Mouse (Mus musculus) CD8-positive naive resting alpha-beta T cell, adult 2 months (primary cell): ENCODE measurements around the gene Smu1.

Experiments
- DNase-seq, 2 experiments: peaks; one replicate each; pipeline ENCODE4 v3.0.0; 2022; ENCODE audit warnings: low read depth in 2 of 2, low spot score in 2 of 2

Gene Smu1

DNA sequence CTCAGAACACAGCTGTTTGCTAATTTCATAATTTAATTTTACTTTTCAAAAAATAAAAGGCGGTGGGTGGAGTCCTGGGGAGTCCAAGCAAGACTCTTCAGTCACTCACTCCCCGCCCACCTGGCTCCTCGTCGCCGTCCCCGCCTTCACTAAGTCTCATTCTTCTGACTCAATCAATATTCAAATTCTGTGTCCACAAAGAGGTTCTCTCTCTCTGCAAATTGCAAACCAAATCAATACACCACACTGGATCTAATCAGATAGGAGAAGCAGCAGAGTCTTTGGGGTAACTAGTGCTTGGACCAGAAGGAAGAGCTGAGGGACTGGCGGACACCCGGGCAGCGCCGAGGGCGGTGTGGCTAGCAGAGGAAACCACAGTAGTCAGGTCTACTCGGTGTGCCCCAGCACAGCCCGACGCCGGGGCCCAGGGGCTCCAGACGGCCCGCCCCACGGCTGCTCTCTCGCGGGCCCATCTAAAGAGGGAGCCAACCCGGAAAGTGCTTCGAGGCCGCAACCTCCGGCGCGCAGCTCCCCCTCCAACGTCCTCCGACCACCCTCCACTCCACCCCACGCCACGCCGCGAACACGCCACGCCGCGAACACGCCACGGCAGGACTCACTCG lies 455 bp downstream of the Smu1 start:
- DNase-seq: no peak

DNA sequence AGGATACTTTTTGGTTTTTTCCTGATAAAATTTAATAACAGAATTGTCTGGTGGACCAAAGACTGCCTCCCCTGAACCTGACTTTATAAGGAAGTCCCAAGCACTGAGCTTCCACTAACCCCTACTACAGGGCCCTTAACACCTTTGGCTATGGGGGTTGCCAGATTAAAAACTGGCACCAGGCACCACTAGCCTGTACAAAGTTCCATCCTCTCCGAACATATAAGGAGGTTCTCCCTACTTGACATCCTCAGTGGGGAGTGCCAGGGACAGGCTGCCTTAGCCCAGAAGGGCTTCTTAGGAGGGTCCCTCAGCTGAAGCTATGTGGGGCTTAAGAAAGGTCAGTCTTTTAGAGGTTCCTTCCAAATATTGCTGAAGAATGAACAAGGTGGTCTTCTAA lies 22.4 kb downstream of the Smu1 start:
- no peak for DNase-seq

DNA sequence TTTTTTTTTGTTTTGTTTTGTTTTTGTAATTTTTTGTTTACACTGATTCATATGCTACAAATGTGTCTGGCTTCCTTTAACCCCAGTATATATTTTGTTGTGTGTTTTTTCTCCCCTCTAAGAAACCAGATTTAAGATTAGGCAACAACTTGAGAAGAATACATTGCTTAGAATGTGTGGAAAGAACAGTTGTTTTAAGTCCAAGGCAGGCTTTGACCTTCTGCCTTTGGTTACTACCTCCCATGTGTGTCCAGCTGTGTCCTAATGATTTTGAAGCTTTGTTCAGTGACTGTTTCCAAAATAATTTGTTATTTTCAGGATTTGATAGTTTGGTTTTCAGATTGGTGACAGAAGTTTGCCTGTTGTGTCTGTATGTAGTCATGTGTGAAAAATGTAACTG lies 26.5 kb downstream of the Smu1 start:
- no peak for DNase-seq

DNA sequence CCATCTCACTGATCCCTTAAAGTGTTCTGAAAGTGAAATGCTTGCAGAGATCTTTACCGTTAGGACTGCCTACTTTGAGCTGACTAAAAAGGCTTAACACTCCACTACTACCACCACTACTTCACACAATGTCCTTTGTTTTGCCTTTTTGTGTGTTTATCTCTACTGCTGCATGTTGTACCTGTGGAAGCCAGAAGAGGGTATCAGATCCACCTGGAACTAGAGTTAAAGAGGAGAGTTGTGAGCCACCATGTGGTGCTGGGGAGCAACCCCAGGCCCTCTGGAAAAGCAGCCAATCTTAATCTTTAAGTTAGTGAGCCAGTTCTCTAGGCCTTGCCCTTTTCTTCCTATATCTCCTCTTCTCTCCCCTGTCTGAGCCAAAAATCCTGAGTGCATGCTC lies 30.5 kb downstream of the Smu1 start:
- DNase-seq: peak in 1 of 2 experiments; percentile 26

DNA sequence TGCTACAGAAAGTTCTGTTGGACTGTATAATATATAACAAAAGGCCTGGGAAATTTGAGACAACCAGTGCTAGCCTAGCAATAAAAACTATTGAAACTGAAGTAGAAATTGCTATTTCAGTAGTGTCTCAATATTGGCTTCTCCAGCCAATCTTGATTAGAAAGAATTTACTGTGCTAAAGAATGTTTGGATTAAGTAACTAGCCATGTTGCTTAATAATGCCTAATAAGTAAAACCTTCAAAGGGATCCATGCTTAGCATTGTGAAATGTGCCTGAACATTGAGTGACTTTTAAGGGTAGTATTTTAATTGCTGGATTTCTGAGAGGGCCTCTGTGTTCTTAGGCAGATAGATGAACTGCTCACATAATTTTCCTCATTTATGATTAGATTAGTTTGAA lies 32.2 kb downstream of the Smu1 start:
- DNase-seq: no peak

DNA sequence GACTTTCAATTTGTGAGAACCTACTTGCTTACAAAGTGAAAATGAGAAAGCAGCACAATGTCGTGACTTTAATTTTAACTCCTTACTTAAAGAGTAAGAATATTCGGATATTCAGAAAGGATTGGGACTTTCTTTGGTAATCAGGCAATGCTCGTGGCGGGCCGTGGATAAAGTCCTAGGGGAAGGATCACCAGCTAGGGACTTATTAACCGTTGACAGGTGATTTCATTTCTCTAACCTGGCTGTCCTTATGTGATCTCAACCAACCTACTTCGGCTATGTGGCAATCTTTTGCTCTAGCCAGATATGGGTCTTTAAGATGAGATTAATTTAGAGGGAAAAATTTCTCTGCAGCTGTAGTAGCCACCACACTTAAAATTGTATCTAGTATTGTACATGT lies 32.6 kb downstream of the Smu1 start:
- DNase-seq: no peak

DNA sequence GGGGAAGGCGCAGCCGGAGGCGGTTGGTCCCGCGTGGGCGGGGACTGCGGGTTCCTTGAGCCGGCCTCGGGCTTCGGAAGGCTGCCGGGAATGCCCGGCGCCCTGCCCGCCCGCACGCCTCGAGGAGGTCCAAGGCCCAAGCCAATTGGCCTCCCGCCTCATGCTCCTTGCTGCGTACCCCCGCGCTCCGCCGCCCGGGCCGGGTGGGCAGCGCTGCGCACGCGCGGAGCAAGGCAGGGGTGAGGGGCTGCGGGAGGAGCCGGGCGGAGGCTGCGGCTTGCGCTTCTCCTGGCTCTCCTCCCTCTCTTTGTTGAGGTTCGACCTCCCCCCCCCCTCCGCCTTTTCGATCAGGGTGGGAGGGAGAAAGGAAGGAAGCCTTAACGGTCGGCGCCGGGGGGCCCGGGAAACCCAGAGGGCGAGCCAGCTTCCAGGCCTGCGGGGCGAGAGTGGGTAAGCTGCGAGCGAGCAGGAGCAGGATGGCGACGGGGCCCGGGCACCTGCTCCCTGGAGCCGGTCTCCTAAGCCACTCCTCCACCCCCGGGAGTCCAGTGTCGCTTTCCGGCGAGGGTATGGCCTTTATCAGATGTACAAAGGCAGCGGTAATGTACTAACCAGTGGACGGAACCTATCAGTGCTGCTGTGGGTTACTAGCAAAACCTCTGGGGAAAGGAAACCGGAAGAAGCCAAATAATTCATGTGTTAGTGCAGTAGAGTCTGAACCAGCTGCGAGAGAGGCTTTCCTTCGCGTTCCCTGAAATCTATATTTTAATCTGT lies 34.8 kb downstream of the Smu1 start:
- peak; percentile 53 to 63 for DNase-seq

DNA sequence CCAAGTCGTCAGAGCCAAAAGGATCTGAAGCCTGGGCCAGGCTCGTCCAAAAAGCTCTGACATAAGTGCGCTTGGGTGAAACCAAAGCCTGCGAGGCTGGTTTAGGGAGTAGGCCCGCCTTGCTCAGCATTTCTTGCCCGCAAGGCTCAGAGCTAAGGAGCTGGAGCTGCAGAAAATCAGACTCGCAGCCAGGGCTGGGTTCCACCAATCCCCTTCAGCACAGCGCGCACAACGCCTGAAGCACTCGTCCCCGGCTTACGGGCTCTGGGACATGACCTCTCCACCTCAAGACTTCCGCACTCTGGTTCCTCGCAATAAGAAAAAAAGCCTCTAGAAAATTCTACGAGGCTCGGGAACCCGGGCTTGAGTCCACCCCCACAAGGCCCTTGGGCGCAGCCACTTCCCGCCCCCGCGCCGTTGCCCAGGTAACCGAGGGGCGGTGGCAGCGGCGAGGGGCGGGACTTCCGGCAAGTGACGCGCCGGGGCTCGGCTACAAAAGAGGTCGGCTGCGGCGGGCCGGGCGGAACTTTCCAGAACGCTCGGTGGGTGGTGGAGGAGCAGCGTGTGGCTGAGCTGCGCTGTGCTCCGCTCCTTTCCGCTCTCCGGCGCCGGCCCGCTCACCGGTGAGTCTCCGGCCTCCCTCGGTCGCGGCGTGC lies 35.6 kb downstream of the Smu1 start, which contains the start of gene Dnaja1:
Gene Dnaja1 (plus strand): TSS at position 140 of the 656 bp plus-strand sequence.
- peak; percentile 98 to 99 for DNase-seq

DNA sequence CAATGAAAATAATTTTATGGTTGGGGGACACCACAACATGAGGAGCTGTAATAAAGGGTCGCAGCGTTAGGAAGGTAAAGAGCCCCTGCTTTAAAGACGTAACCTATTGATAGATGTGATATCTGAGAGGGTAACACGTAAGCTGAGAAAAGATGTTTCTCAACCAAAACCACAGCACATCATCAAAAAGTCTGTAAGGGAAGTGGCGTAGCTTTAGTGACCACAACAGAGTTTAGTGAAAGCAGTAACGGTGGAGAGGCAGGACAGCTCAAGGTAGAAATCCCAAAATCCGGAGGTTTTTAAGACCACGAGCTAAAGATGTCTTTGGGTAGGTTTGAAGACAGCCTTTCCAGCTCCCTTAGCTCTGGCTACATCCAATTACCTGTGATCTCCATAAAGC lies 36.8 kb downstream of the Smu1 start:
- peak; percentile 58 to 75 for DNase-seq

DNA sequence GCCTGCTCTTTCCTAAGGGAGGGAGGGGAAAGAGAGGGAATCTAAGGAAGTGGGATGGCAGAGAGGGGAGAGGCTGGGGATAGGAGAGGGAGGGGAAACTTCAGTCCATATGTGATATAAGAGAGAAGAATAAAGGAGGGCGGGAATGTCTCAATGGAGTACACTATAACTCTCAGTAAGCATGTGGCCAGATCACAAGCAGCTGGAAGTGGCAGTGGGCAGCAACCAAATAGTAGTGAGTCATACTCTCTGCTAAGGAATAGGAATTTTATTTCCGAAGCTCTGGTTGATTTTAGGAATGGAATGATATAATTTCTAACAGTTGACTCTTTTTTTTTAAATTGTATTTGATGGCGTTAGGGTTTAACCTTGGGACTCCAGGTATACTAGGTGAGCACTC lies 40.6 kb downstream of the Smu1 start:
- DNase-seq: no peak

DNA sequence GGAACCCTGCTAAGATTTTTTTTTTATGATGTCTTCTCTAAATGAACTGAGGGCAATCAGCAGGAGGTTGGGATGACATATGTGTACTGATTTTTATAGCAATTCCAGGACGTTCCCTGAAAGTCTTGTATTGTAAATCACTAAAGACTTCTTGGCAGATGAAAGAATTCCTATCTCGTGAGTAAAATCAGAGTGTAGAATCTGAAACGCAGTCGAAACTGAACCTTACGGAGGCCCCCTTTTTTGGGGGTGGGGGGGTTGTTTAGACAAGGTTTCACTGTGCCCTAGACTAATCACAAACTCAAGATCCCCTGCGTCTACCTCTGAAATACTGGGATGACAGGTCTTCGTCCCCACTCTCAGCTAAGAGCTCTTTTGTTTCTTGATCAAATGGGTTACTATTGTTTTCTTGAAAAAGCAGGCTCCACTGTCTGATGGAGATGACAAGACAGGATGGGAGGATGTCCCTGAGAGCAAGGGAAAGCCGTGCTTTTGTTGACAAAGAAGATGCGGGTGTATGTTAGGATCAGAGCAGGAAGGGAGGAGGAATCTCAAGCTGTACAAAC lies 53.9 kb downstream of the Smu1 start:
- no peak for DNase-seq

DNA sequence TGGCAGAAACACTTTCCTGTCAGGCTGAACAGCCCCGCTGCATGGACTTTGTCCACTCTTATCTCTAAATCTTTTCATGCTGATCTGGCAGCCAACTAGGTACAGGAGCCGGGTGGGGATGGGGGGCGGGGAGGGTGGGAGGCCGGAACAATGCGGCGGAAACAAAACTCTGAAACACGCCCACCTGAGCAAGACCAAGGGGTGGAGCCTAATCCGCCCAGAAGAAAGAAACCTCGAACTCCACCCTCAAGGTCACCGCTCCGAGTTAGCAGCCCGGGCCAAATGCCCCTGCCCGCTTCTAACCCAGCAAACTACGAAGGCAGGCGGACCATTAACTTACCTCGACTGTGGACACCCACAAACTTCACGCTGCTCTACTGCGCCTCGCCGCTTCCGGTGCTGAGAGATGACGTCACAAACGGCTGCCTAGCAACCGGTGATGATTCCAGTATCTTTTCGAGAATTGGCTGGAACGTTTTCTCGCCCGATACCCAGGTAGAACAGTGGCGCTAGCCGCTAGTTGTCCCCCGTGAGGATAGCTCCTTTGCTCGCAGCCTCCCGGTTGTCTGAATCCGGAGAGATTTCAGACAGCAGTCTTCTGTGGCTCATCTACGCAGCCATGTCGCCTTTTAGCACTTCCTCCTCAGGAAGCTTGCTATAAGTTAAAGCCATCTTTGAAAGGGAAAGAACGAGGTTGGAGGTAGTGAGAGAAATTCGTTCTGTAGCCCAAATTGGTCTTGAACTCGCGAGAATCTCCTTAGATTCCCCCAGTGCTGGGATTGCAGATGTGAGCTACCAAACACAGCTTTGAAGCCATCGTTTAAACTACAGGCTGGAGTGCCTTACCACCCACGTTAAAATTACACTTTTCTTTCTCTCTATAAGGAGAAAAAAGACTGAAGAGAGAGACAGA lies 54.7 kb downstream of the Smu1 start, which contains the start of gene Aptx:
Gene Aptx (minus strand): TSS at position 398 of the 913 bp plus-strand sequence.
- peak; percentile 94 to 98 for DNase-seq

DNA sequence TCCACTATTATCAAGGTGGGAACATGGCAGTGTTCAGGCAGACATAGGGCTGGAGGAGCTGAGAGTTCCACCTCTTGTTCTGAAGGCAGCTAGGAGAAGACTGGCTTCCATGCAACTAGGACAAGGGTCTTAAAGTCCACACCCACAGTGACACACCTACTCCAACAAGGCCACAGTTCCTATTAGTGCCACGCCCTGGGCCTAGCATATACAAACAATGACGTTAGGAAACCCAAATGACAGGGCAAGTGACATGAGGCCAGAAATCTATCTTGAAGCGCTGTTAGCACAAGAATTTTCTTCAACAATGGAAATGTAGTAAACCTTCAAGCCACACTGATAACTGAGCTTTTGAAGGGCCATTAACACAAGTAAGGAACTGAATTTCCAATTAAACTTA lies 55.9 kb downstream of the Smu1 start:
- DNase-seq: no peak

DNA sequence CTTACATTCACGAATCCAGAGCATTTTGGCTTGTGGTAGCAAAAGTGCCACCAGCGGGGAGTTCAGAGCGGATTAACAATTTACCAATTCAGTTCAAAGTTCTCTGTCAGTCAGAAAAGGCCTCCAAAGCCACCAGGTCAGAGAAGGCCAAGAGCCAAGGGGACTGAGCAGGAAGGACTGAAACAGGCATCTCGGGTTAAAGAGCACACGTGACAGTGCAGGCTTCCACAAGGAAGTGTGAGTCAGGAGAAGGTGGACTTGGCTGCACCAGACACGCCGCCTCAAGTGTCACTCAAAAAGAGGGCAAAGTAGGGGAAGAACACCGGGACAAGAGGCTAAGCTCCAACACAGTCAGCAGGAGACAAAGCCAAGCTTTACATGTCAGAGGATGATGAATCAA lies 57.5 kb downstream of the Smu1 start:
- DNase-seq: no peak

DNA sequence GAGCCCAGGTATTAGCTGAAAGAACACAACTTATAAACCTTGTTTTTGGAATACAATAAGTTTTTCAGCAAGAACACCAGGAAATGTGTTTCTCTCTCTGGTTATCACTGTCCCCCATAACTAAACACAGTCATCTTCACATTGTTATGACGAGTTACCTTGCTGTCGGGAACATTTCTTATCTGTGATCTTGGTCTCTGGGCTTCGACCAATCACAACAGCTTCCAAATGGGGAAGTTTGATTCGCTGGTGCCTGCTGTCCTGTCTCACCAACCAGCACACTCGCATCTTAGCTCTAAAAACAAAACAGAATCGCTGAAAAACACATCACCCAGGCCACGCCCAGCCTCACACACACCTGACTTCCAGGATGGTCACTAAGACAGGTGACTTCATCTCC lies 60.7 kb downstream of the Smu1 start:
- no peak for DNase-seq

DNA sequence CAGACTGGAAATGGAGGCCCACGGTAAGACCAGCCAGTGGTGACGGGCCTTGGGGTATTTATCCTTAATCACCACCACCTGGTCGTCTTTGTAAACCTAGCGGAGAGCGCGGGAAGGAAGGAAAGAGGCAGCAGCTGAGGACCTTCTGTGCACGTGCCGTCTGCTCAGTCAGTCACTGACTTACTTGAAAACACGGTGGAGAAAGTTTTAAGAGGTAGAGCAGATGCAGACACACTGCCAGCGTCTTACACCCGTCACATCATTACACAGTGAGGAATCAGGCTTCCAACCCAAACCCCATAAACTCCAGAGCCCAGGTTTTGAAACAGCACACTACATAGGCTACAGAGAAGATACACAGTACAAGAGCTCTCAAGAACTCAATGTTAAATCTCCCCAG lies 66.6 kb downstream of the Smu1 start:
- DNase-seq: no peak
